Mouse (Mus musculus) heart, postnatal 0 days (tissue): ENCODE measurements around the gene Imp4. TPM values are rescaled to one million over a fixed set of nuclear protein-coding genes. Genes with fewer than 3 reads are reported as not detected.

ENCODE experiments used
- ATAC-seq: fragments of 200-750 bp; cut with Nextera tagmentation; 2 replicates; pipeline ENCODE4 v1.8.0; 2017; ENCODE audit warnings: low read depth, moderate number of reproducible peaks, moderate library complexity; ENCODE audit not compliant: insufficient read depth
- DNase-seq: peaks from one replicate; pipeline ENCODE4 v3.0.0-alpha.2; 2016; ENCODE audit warnings: low spot score
- H3K27ac ChIP-seq: fragments of 300-500 bp; sonication (generic); 2 replicates; pipeline ENCODE4 v1.5.1; 2014; ENCODE audit warnings: low read depth, mild to moderate bottlenecking
- H3K27me3 ChIP-seq: fragments of 300-500 bp; sonication (generic); 2 replicates; pipeline ENCODE4 v1.6.1; 2014; ENCODE audit warnings: low read length, mixed read lengths; ENCODE audit not compliant: control insufficient read depth, insufficient read depth
- H3K36me3 ChIP-seq: fragments of 300-500 bp; sonication (generic); replicated peaks from 2 replicates; pipeline ENCODE4 v1.6.1; 2014; ENCODE audit warnings: low read length, mixed read lengths; ENCODE audit not compliant: control insufficient read depth, insufficient read depth
- H3K4me1 ChIP-seq: fragments of 300-500 bp; sonication (generic); 2 replicates; pipeline ENCODE4 v1.6.1; 2014; ENCODE audit warnings: antibody characterized with exemption; ENCODE audit not compliant: control insufficient read depth, insufficient read depth
- H3K4me2 ChIP-seq: fragments of 300-500 bp; sonication (generic); 2 replicates; pipeline ENCODE4 v1.6.1; 2014; ENCODE audit warnings: low read depth, mild to moderate bottlenecking, low read length, moderate library complexity
- H3K4me3 ChIP-seq: fragments of 300-500 bp; sonication (generic); 2 replicates; pipeline ENCODE4 v1.5.1; 2014; ENCODE audit warnings: low read depth, low read length
- H3K9ac ChIP-seq: fragments of 300-500 bp; sonication (generic); replicated peaks from 2 replicates; pipeline ENCODE4 v1.6.1; 2014; ENCODE audit warnings: low read depth, low read length, mixed read lengths
- H3K9me3 ChIP-seq: fragments of 300-500 bp; sonication (generic); replicated peaks from 2 replicates; pipeline ENCODE4 v1.6.1; 2016; ENCODE audit warnings: low read length; ENCODE audit not compliant: control insufficient read depth
- CTCF ChIP-seq: IDR thresholded peaks from 2 replicates; pipeline ENCODE4 v1.5.1; 2016; ENCODE audit warnings: antibody characterized with exemption, control low read depth, low read depth
- EP300 ChIP-seq: IDR thresholded peaks from 2 replicates; pipeline ENCODE4 v1.6.1; 2016; ENCODE audit warnings: antibody characterized with exemption, low read depth
- WGBS: fragments of 180-500 bp; shearing (Covaris S2); extraction: QIAGEN DNeasy Blood & Tissue Kit; methylation state at CpG from one replicate; pipeline ENCODE4 v1.1.7; 2014; 5-methylcytosine and 5-hydroxymethylcytosine counted together
- polyA plus RNA-seq: library from polyadenylated mRNA; unstranded; fragments of >200 nt; fragmentation: Nextera tagmentation; extraction: Ambion mirVana; gene quantifications from 2 replicates; pipeline ENCODE4 v1.2.1, GENCODE M21; 2015
- total RNA-seq: library from RNA; depleted of rRNA; stranded (reverse); fragments of >200 nt; gene quantifications from 2 replicates; pipeline ENCODE4 v1.2.3, GENCODE M21; 2014; ENCODE audit warnings: low replicate concordance

Imp4 gene
- total and polyA plus RNA-seq, 2 experiments from 2014 or later: 12.4 to 41.6 TPM

GRCm38 (mm10) chr1:34472427-34473300 is 33.0 kb downstream of the Imp4 start:
- Histone ChIP-seq H3K9me3 (no peaks in the 10 kb centered on the region), H3K36me3 (no peaks in the 10 kb centered on the region), H3K27me3 (no peaks in the 10 kb centered on the region), H3K9ac (peak overlapping the region; percentile 58), H3K4me3 (peak overlapping the region; percentile 70), H3K4me1 (peaks cover 12% of the 10 kb centered on the region), H3K27ac (no peak overlapping the region), H3K4me2 (peak overlapping the region; percentile 98)
- ATAC-seq: peak; percentile 65
- DNase-seq: peak; percentile 51
- TF ChIP-seq EP300: no peak
- no peak for TF ChIP-seq CTCF
- under 1% methylated on average over 42 of the region's 43 CpGs for WGBS

DNA sequence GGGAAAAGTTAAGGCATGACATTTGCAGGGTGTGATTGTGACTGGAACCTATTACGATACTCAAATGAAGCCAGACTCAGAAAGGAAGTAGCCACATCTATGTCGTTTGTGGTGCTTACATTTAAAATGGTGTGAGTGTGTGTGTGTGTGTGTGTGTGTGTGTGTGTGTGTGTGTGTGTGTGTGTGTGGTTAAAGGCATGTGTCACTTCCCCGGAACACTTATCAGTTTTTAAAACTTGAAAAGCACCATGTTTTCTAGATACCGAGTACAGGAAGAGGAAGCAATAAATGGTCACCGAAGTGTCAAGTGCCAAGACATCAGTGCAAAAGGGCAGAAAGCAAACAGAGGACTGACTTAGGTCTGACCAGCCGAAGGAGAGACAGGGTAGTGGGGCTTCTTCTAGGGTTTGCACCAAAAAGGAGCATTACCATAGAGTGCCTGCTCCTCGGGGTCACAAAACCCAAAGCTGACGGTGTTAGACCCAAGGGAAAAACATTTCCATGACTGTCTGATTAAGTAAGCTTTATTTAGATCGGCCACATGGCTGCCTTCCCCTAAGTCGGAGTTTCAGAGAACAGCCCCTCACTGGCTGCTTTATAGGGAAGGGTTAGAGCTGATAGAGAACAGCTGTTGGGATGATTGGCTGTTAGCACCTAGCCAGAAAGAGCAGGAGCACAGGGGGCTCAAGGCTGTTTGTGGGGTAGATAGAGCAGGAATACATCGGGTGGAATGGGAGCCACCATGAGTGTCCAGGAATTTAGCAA is 39.4 kb downstream of the Imp4 start:
- Histone ChIP-seq H3K4me1 (peaks cover 20% of the 10 kb centered on the region), H3K9ac (no peak overlapping the region), H3K27ac (no peak overlapping the region), H3K4me2 (peak overlapping the region; percentile 43; the same call in 1 of the 2 replicates), H3K9me3 (no peaks in the 10 kb centered on the region), H3K27me3 (no peaks in the 10 kb centered on the region), H3K36me3 (no peaks in the 10 kb centered on the region), H3K4me3 (no peak overlapping the region)
- TF ChIP-seq EP300: no peak
- TF ChIP-seq CTCF: no peak
- ATAC-seq (peak; percentile 81), DNase-seq (peak; percentile 39)
- 10% methylated on average over 11 of the region's 11 CpGs for WGBS

- WGBS: 25% methylated on average over 5 of the region's 5 CpGs
- no peak for ATAC-seq
- DNase-seq: no peak
These were observed 41.1 kb downstream of the Imp4 start for GRCm38 (mm10) chr1:34480801-34481200.

GRCm38 (mm10) chr1:34481920-34482669 is 42.4 kb downstream of the Imp4 start:
- no peak for ATAC-seq
- no peak for DNase-seq
- Histone ChIP-seq H3K36me3 (no peaks in the 10 kb centered on the region), H3K4me1 (peaks cover 24% of the 10 kb centered on the region), H3K4me3 (no peak overlapping the region), H3K27ac (no peak overlapping the region), H3K4me2 (no peak overlapping the region), H3K9ac (no peak overlapping the region), H3K27me3 (no peaks in the 10 kb centered on the region), H3K9me3 (no peaks in the 10 kb centered on the region)
- WGBS: 62% methylated on average over 5 of the region's 5 CpGs
- TF ChIP-seq EP300: no peak
- TF ChIP-seq CTCF: no peak

More at GRCm38 (mm10) chr1:34480801-34481200, 41.1 kb downstream of the Imp4 start:
- peaks cover 24% of the 10 kb centered on the region for H3K4me1 ChIP-seq
- H3K36me3 ChIP-seq: no peaks in the 10 kb centered on the region
- H3K27ac ChIP-seq: no peak overlapping the region
- H3K9ac ChIP-seq: no peak overlapping the region
- no peaks in the 10 kb centered on the region for H3K27me3 ChIP-seq
- H3K4me3 ChIP-seq: no peak overlapping the region
- TF ChIP-seq CTCF: no peak
- H3K9me3 ChIP-seq: no peaks in the 10 kb centered on the region
- H3K4me2 ChIP-seq: peak overlapping the region; percentile 25; the same call in 1 of the 2 replicates

DNA sequence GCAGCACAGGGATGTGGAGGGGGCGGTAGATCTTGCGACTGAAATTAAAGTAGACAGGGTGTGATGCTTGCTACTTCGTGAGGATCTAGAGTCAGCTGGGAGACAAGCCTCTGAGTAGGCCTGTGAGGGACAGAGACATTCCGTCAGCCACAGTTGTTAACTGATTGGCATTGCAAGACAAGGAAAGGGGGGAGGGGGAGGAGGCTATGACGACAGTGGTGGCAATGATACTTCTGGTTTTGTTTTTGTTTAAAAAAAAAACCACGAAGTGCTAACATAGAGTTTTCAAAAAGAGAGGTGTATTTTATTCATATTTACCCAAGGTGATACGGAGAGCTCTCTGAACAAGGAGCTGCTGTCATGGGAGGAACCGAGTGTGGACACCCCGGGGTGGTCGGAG is 44.8 kb downstream of the Imp4 start:
- Histone ChIP-seq H3K4me3 (no peak overlapping the region), H3K4me1 (peaks cover 14% of the 10 kb centered on the region; the same call in 1 of the 2 replicates), H3K27me3 (no peaks in the 10 kb centered on the region), H3K27ac (no peak overlapping the region), H3K4me2 (no peak overlapping the region), H3K9me3 (no peaks in the 10 kb centered on the region), H3K9ac (no peak overlapping the region), H3K36me3 (no peaks in the 10 kb centered on the region)
- peak; percentile 33; the same call in 1 of the 2 replicates for ATAC-seq
- no peak for TF ChIP-seq CTCF
- no peak for TF ChIP-seq EP300
- peak; percentile 19 for DNase-seq
- WGBS: 60% methylated on average over 10 of the region's 10 CpGs
